Mouse (Mus musculus): ENCODE data around the gene Psmg3.

Psmg3 gene

GRCm38 (mm10) chr5:139794938-139795337 is 31.7 kb downstream of the Psmg3 start:
- in situ Hi-C loops (cut with MboI, MseI): no loop called here

DNA sequence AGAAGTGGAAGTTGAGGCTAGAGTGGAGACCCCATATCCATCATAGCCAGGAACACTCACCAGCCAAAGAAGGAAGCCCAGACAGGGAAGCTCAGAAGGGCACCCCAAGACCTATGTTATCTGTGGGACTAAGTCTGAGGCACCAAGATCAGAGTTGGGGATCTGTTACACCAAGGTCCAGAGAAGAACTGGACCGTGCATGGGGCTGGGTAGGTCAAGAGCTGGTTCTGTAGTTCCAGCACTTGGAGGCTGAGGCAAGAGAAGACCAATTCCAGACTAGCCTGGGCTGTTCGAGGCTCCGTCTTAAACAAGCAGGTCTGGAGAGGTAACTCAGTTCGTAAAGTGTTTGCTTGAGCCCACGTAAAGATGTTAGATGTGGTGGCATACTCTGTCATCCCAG is 32.5 kb downstream of the Psmg3 start:
- in situ Hi-C loops (cut with MboI, MseI): no loop called here

DNA sequence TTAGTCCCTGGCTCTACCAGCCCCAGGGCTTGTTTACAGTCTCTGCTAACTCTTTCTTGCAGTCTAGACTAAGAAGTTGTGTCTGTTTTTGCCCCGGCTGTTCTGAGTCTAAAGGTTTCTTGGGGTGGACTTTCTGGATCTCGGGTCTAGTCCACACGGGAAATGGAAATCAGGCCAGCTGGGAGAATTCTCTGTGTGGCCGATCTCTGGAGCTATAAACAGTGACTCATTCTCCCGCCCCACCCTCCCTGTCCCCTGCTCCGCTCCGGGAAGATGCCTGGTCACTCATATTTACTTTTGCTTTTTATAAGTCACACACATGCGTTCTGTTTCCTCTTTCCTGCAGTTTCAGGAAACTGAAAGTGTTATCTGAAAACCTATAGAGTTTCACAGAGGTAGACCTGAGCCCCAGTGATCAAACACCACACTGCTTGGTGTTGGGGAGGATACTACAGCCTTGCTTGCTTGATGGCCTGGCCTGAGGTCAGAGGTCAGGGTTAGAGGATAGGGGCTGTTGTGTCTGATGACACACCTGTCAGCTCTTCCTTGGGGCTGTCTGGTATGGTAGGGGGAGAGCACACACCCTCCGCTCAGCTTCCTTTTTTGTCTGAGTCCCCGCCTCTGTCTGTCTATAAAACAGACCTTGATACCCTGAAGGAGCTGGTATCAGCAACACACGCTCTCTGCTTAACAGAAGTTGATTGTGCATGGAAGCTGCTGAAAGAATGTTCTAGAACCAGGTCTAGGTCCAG is 33.2 kb downstream of the Psmg3 start:
- in situ Hi-C loops (cut with MboI, MseI): no loop called here

GRCm38 (mm10) chr5:139792966-139793337 is 33.7 kb downstream of the Psmg3 start:
- in situ Hi-C loops (cut with MboI, MseI): no loop called here

- in situ Hi-C loops (cut with MboI, MseI): no loop called here
Observed at GRCm38 (mm10) chr5:139792159-139792775, 34.4 kb downstream of the Psmg3 start.

DNA sequence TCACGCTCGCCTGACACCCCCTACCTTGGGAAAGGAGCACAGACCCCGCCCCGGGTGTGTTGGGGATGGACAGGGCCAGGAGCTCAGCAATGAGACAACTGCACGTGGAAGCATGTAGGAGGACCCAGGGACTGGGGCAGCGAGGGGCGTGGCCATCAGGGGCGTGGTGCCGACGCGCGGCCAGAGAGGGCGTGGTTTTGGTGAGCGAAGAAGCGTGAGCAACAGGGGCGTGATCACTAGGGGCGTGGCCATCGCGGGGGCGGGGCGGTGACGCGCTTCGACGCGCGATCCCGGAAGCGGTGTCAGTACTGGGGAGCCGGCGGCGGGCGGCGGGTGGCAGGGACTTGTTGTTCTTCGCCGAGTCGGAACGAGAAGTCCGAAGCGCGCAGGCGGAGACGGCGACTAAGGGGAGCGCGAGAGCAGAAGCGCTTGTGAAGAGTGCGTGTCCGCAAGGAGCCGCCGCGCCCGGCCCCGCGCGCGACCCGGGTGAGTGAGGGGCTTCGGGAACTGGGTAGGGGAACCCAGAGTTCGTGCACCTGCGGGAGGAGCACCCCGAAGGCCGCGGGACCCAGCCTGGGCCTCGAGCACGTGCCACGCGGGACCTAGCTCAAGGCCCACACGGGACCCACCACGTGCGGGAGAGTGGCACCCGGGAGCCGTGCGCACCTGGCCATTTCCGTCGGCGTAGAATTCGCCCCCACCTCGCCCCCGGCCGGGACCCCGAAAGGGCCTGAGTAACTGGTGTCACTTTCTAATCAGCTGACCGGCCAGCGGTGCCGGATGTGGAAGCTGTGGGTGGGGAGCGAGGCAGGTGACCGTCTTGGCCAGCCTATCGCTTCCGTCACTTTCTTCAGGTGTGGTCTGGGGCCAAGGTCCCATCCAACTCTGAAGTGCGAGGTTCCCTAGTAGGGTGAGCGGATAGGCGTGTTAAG is 35.2 kb downstream of the Psmg3 start, which contains the start of gene Mafk:
Gene Mafk, plus strand, starts transcription at position 287 of the 932 bp plus-strand sequence.
- in situ Hi-C loops (cut with MboI, MseI): no loop called here

GRCm38 (mm10) chr5:139789466-139789865 is 37.2 kb downstream of the Psmg3 start:
- in situ Hi-C loops (cut with MboI, MseI): no loop called here

DNA sequence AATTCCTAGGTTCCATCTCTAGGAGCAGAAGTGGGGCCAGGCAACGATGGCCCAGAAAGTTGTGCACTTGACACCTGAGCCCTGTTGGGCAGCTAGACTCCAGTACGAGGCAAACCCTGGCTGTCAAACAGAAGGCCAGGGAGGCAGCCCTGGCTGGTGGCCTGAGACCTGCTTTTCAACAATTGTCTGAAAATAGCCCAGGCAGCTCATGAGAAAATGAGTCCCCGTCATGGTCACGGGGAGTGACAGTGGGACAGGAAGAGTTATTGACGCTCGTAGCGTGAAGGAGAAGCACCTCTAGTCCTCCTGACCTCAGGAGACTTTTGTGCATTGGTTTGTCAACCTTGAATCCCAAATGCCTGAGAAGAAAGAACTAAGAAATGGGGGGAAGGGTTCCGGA is 45.3 kb downstream of the Psmg3 start:
- in situ Hi-C loops (cut with MboI, MseI): no loop called here

DNA sequence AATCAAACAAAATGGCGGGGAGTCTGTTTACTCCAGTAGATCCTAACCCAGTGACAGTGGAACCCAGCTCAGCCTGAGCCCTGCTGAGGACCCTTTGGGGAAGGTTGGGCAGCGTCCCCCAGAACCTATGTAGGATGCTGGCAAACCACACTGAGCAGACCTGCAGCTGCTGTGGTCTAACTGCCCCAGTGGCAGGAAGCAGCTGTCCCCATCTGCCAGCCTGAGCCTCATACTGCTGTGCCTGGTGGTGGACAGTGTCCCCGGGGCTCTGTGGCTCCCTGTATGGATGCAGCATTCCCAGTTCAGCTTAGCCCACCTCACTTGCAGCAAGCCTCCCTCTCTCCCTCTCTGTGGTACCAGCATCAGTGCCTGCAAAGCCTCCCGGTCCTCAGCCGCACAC is 49.7 kb downstream of the Psmg3 start:
- in situ Hi-C loops (cut with MboI, MseI): no loop called here

DNA sequence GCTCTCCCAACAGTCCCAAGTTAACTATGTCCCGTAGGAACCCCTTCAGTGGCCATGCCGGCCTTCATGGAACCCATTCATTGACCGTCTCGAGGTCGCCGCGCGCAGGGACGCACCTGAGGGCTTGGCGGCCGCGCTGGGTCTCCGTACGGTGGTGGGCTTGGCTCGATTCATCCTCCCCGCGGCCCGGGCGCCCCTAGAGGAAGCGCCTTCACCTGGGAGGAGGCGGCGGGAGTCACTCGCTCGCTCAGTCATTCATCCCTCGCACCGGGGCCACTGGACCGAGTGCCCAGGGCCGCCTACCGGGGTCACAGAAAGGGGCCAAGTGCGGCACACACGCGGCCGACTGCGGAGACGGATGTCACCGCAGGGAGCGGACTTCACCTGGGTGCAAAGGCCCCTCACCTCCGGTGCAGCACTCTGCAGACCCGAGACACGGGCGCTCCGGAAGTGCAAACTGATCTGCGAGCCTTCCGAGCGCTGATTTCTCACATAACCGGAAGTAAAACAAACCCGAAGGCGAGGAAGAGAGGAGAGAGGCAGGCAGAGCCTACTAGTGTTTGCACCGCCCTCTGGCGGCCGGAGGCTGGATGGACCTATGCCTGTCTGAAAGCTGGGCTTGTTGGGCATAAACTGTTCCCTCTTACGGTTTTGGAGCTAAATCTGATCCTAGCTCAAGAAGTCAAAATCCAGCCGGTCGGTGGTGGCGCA is 51.3 kb downstream of the Psmg3 start, which contains the start of gene Ints1:
Gene Ints1, minus strand, starts transcription at position 459 of the 711 bp plus-strand sequence.
- in situ Hi-C loops (cut with MboI, MseI): no loop called here

All from T-helper 2 cell (primary cell).